Mouse (Mus musculus) kidney, postnatal 0 days (tissue): ENCODE measurements at regions not wholly inside any gene's neighbourhood (a gene's known extent, or its start where the extent isn't known, plus 50 kb on each side); places are given as distances from the start of the nearest gene placed in this dataset.
A peak's percentile ranks its signal among the peaks of the same experiment; 100 is the strongest.

Experiments
- ATAC-seq: fragments of 200-750 bp; cut with Nextera tagmentation; replicated peaks from 2 replicates; pipeline ENCODE4 v1.8.0; 2017; ENCODE audit warnings: low read depth, moderate number of reproducible peaks, moderate TSS enrichment, moderate library complexity; ENCODE audit not compliant: low FRiP score
- DNase-seq: peaks from one replicate; pipeline ENCODE4 v3.0.0-alpha.2; 2016; ENCODE audit warnings: low spot score
- H3K27ac ChIP-seq: fragments of 300-500 bp; sonication (generic); 2 replicates; pipeline ENCODE4 v1.5.1; 2014; ENCODE audit warnings: mild to moderate bottlenecking
- H3K27me3 ChIP-seq: fragments of 300-500 bp; sonication (generic); 2 replicates; pipeline ENCODE4 v1.6.1; 2014; ENCODE audit warnings: low read length, mixed read lengths; ENCODE audit not compliant: insufficient read depth
- H3K36me3 ChIP-seq: fragments of 300-500 bp; sonication (generic); 2 replicates; pipeline ENCODE4 v1.6.1; 2014; ENCODE audit warnings: low read length, mixed read lengths; ENCODE audit not compliant: insufficient read depth
- H3K4me1 ChIP-seq: fragments of 300-500 bp; sonication (generic); replicated peaks from 2 replicates; pipeline ENCODE4 v1.6.1; 2014; ENCODE audit warnings: antibody characterized with exemption, low read length, mixed read lengths; ENCODE audit not compliant: insufficient read depth
- H3K4me2 ChIP-seq: fragments of 300-500 bp; sonication (generic); 2 replicates; pipeline ENCODE4 v1.6.1; 2014; ENCODE audit warnings: mild to moderate bottlenecking, low read length, moderate library complexity, mixed read lengths
- H3K4me3 ChIP-seq: fragments of 300-500 bp; sonication (generic); replicated peaks from 2 replicates; pipeline ENCODE4 v1.5.1; 2014; ENCODE audit warnings: low read depth, low read length
- H3K9ac ChIP-seq: fragments of 300-500 bp; sonication (generic); 2 replicates; pipeline ENCODE4 v1.6.1; 2014; ENCODE audit warnings: low read depth, low read length
- H3K9me3 ChIP-seq: fragments of 300-500 bp; sonication (generic); replicated peaks from 2 replicates; pipeline ENCODE4 v1.6.1; 2016; ENCODE audit warnings: low read length, inconsistent platforms, mixed read lengths
- CTCF ChIP-seq: IDR thresholded peaks from 2 replicates; pipeline ENCODE4 v1.5.1; 2016; ENCODE audit warnings: antibody characterized with exemption, low read depth, mild to moderate bottlenecking, moderate library complexity
- WGBS: fragments of 180-500 bp; shearing (Covaris S2); extraction: QIAGEN DNeasy Blood & Tissue Kit; methylation state at CpG from one replicate; pipeline ENCODE4 v1.1.7; 2014; 5-methylcytosine and 5-hydroxymethylcytosine counted together

GRCm38 (mm10) chr12:10562966-10563365 is 172.4 kb downstream of the Rdh14 start:
- no peak overlapping the region for H3K4me2 ChIP-seq
- ATAC-seq (no peak), DNase-seq (no peak)
- TF ChIP-seq CTCF = no peak
- no peaks in the 10 kb centered on the region for H3K36me3 ChIP-seq
- H3K27ac ChIP-seq = no peak overlapping the region
- H3K27me3 ChIP-seq = no peaks in the 10 kb centered on the region
- no peak overlapping the region for H3K9ac ChIP-seq
- no peaks in the 10 kb centered on the region for H3K9me3 ChIP-seq
- H3K4me3 ChIP-seq = no peak overlapping the region
- no peaks in the 10 kb centered on the region for H3K4me1 ChIP-seq
- WGBS = 57% methylated on average over 1 of the region's 1 CpGs

GRCm38 (mm10) chr12:10567881-10568280 is 177.3 kb downstream of the Rdh14 start:
- ATAC-seq = no peak
- no peak for TF ChIP-seq CTCF

GRCm38 (mm10) chr12:10571643-10572377 is 181.2 kb downstream of the Rdh14 start:
- H3K36me3 ChIP-seq = no peaks in the 10 kb centered on the region
- no peak for ATAC-seq
- no peak overlapping the region for H3K27ac ChIP-seq
- H3K27me3 ChIP-seq = no peaks in the 10 kb centered on the region
- H3K9me3 ChIP-seq = no peaks in the 10 kb centered on the region
- no peaks in the 10 kb centered on the region for H3K4me1 ChIP-seq
- H3K4me3 ChIP-seq = no peak overlapping the region
- no peak overlapping the region for H3K9ac ChIP-seq
- peak; percentile 18 for DNase-seq
- TF ChIP-seq CTCF = peak; percentile 55
- WGBS = 52% methylated on average over 11 of the region's 11 CpGs
- H3K4me2 ChIP-seq = no peak overlapping the region

More at GRCm38 (mm10) chr12:10567881-10568280, 177.3 kb downstream of the Rdh14 start:
- no peak overlapping the region for H3K27ac ChIP-seq
- no peaks in the 10 kb centered on the region for H3K36me3 ChIP-seq
- no peak overlapping the region for H3K9ac ChIP-seq
- no peaks in the 10 kb centered on the region for H3K9me3 ChIP-seq
- no peak overlapping the region for H3K4me2 ChIP-seq
- no peak for DNase-seq
- 82% methylated on average over 2 of the region's 2 CpGs for WGBS
- no peaks in the 10 kb centered on the region for H3K27me3 ChIP-seq
- no peak overlapping the region for H3K4me3 ChIP-seq
- no peaks in the 10 kb centered on the region for H3K4me1 ChIP-seq

GRCm38 (mm10) chr12:10572378-10572650 is 181.7 kb downstream of the Rdh14 start:
- H3K4me3 ChIP-seq = no peak overlapping the region
- no peaks in the 10 kb centered on the region for H3K27me3 ChIP-seq
- no peak overlapping the region for H3K27ac ChIP-seq
- DNase-seq (no peak), ATAC-seq (no peak)
- H3K4me2 ChIP-seq = no peak overlapping the region
- no peak for TF ChIP-seq CTCF
- no peak overlapping the region for H3K9ac ChIP-seq
- 48% methylated on average over 5 of the region's 5 CpGs for WGBS
- no peaks in the 10 kb centered on the region for H3K9me3 ChIP-seq
- H3K4me1 ChIP-seq = no peaks in the 10 kb centered on the region
- no peaks in the 10 kb centered on the region for H3K36me3 ChIP-seq

GRCm38 (mm10) chr12:10573381-10573780 is 182.8 kb downstream of the Rdh14 start:
- Histone ChIP-seq H3K9ac (no peak overlapping the region), H3K9me3 (no peaks in the 10 kb centered on the region), H3K4me3 (no peak overlapping the region), H3K4me1 (no peaks in the 10 kb centered on the region), H3K36me3 (no peaks in the 10 kb centered on the region), H3K27ac (no peak overlapping the region), H3K27me3 (no peaks in the 10 kb centered on the region), H3K4me2 (no peak overlapping the region)
- ATAC-seq (no peak), DNase-seq (peak; percentile 19)
- no peak for TF ChIP-seq CTCF
- WGBS = 65% methylated on average over 9 of the region's 9 CpGs

- Histone ChIP-seq H3K4me2 (no peak overlapping the region), H3K4me1 (0 out of 2 replicates have a peak, but pooled peaks cover 3% of the 10 kb centered on the region), H3K9ac (no peak overlapping the region), H3K27ac (no peak overlapping the region), H3K9me3 (no peaks in the 10 kb centered on the region), H3K36me3 (no peaks in the 10 kb centered on the region), H3K27me3 (no peaks in the 10 kb centered on the region), H3K4me3 (no peak overlapping the region)
- ATAC-seq (peak; percentile 29; the same call in 1 of the 2 replicates), DNase-seq (no peak)
- no peak for TF ChIP-seq CTCF
- 73% methylated on average over 4 of the region's 4 CpGs for WGBS
Observed at GRCm38 (mm10) chr12:10582840-10583614, 192.5 kb downstream of the Rdh14 start.
